Mouse (Mus musculus): Measurements from ENCODE around the gene Fggy.

DNA sequence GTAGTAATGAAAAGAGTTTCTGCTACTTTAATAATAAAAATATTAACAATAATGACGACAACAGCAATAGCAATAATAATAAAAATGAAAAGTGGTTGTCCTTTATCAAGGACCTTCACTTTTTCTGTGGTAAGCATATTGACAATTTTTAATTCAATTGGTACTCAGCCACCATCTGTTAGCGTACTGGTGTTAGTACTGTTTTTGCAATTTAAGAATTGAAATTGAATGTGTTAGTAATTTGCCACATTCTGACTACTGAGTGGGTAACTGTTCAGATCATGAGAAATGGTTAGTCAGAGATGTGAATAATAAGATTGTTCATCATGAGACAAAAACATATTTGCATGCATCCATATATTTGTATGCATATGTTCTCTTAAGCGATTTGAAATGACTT lies 68.9 kb downstream of the Fggy start:
- TF ChIP-seq EP300 (optimal IDR thresholded peaks at IDR 0.05) (no peak), CTCF (IDR thresholded peaks at IDR 0.05; ENCODE audit: low read depth) (no peak)
